Mouse (Mus musculus) hindbrain, embryonic 12.5 days (tissue): ENCODE data around the gene Ino80b. TPM values are rescaled to one million over a fixed set of nuclear protein-coding genes. Genes with fewer than 3 reads are reported as not detected.
A peak's percentile ranks its signal among the peaks of the same experiment; 100 is the strongest.

Source experiments
- ATAC-seq: fragments of 200-750 bp; cut with Nextera tagmentation; 2 replicates; pipeline ENCODE4 v1.8.0; 2017; ENCODE audit warnings: moderate TSS enrichment; ENCODE audit not compliant: low FRiP score
- H3K27ac ChIP-seq: fragments of 300-500 bp; sonication (generic); 2 replicates; pipeline ENCODE4 v1.5.1; 2016; ENCODE audit warnings: mild to moderate bottlenecking
- H3K27me3 ChIP-seq: fragments of 300-500 bp; sonication (generic); 2 replicates; pipeline ENCODE4 v1.6.1; 2016; ENCODE audit warnings: mild to moderate bottlenecking
- H3K36me3 ChIP-seq: fragments of 300-500 bp; sonication (generic); 2 replicates; pipeline ENCODE4 v1.6.1; 2016; ENCODE audit warnings: mild to moderate bottlenecking
- H3K4me1 ChIP-seq: fragments of 300-500 bp; sonication (generic); 2 replicates; pipeline ENCODE4 v1.6.1; 2016
- H3K4me2 ChIP-seq: fragments of 300-500 bp; sonication (generic); replicated peaks from 2 replicates; pipeline ENCODE4 v1.6.1; 2016; ENCODE audit warnings: mild to moderate bottlenecking
- H3K4me3 ChIP-seq: fragments of 300-500 bp; sonication (generic); 2 replicates; pipeline ENCODE4 v1.5.1; 2016; ENCODE audit warnings: mild to moderate bottlenecking
- H3K9ac ChIP-seq: fragments of 300-500 bp; sonication (generic); 2 replicates; pipeline ENCODE4 v1.6.1; 2016; ENCODE audit warnings: mild to moderate bottlenecking, moderate library complexity
- H3K9me3 ChIP-seq: fragments of 300-500 bp; sonication (generic); replicated peaks from 2 replicates; pipeline ENCODE4 v1.6.1; 2016; ENCODE audit warnings: mild to moderate bottlenecking
- WGBS: fragments of 180-500 bp; shearing (Covaris S2); methylation state at CpG from one replicate; pipeline ENCODE4 v1.1.7; 2016; 5-methylcytosine and 5-hydroxymethylcytosine counted together
- microRNA counts: library from miRNA; unstranded; fragments of <30 nt; microRNA quantifications from one replicate; lab custom pipeline; 2017
- microRNA-seq: library from miRNA; unstranded; fragments of <30 nt; microRNA quantifications from one replicate; pipeline ENCODE4, GENCODE M21; 2017
- polyA plus RNA-seq: library from polyadenylated mRNA; unstranded; fragments of >200 nt; fragmentation: Nextera tagmentation; extraction: Ambion mirVana; gene quantifications from 2 replicates; pipeline ENCODE4 v1.2.1, GENCODE M21; 2016

Gene Ino80b
- polyA plus RNA-seq, 1 experiment from 2014 or later, result 19.9 TPM

DNA sequence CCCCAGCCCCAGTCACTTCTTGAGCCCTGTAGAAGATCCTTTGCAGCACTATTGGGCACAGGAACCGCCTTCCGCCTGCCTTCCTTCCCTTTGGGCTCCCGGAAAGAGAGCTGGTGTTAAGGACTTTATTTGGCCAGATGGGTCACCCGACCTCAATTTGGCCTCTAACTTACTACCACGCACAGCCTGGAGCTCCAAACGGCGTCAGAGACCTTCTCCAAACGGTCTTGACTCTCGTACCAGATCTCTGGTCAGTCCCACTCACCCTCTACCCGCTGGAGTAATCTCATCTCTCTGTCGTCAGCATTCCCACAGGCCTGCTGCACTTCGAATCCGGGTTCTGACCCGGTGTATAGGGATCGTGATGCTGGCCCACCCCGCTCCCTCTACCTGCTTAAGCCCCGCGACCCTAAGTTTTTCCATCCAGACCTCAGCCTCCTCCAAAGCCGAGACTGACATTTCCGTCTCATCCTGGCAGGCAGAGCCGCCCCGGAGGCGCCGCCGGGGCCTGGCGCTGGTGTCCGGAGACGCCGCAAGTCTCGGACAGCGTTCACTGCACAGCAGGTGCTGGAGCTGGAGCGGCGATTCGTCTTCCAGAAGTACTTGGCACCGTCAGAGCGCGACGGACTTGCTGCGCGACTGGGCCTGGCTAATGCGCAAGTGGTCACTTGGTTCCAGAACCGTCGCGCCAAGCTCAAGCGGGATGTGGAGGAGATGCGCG lies 37.9 kb downstream of the Ino80b start:
- Histone ChIP-seq H3K4me1 (peaks cover 21% of the 10 kb centered on the region), H3K27ac (no peak overlapping the region), H3K4me2 (peak overlapping the region; percentile 40), H3K27me3 (peaks cover 89% of the 10 kb centered on the region), H3K9ac (no peak overlapping the region), H3K4me3 (peak overlapping the region; percentile 18), H3K9me3 (no peaks in the 10 kb centered on the region), H3K36me3 (no peaks in the 10 kb centered on the region)
- WGBS, result 2% methylated on average over 47 of the region's 47 CpGs
- ATAC-seq, result no peak

DNA sequence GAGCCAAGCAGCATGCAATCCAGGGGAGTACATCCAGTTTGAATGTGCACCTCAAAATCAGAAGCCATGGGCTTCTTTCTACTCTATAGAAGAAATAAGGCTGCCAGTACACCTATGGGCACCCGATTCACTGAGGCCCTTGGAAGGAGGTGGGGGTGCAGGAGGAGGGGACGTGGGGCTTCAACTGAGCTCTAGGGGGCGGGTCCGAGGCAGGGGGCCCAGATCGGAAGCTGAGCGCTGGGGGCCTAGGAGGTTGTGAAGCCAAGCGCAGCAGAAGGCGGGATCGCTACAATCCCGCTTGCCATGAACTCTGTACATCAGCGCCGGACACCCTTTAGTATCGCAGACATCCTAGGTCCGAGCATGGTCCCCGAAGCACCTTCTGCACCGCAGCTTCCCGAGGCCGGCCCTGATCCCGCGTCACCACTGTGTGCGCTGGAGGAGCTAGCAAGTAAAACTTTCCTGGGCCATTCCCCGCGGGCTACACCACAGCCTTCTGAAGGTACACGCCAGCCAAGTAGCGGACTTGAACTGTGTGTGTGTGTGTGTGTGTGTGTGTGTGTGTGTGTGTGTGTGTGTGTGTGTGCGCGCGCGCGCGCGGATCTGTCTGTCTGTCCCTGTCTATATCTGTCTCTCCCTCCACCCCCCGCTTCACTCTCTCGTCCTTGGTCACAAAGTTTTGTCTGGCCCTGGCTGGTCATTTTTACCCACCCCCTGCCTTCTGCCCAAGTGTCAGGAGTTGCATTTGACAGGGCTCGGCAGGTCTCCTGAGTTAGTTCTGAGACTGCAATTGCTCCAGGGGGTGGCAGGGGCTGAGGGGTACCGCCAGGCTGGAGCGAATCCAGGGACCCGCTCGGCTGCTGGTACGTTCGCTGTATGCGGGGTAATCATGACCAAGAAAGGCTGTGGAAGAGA lies 38.9 kb downstream of the Ino80b start, which contains the start of gene Lbx2:
Lbx2 (plus strand) TSS at position 247 of the 915 bp plus-strand sequence.
- Histone ChIP-seq H3K36me3 (peaks cover 5% of the 10 kb centered on the region), H3K9me3 (no peaks in the 10 kb centered on the region), H3K27me3 (peaks cover 94% of the 10 kb centered on the region), H3K4me1 (peaks cover 21% of the 10 kb centered on the region), H3K4me2 (peak within 1 kb of the TSS; percentile 40), H3K27ac (no peak within 1 kb of the TSS), H3K4me3 (no peak within 1 kb of the TSS), H3K9ac (no peak within 1 kb of the TSS)
- 3% methylated on average over 42 of the region's 42 CpGs for WGBS
- no peak for ATAC-seq

DNA sequence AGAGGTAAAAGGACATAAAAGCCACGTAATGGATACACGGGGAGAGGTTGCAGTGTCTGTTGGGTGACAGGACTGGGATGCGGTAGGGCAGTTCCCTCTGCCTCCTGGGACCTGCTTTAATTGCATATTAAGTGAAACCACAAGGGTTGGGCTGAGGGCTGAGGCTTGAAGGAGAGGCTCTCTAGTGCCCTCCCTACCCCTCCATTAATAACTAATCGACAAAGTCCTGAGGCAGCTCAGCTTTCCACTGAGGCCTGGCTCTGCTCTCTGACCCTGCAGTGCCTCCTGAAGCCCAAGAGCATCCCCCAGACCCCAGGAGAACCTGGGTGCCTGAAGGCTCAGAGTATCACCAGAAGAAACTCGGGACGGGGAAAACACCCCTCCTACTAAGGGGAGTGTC lies 40.8 kb downstream of the Ino80b start:
- Histone ChIP-seq H3K4me1 (peaks cover 29% of the 10 kb centered on the region), H3K4me3 (no peak overlapping the region), H3K36me3 (peaks cover 22% of the 10 kb centered on the region), H3K9me3 (no peaks in the 10 kb centered on the region), H3K4me2 (no peak overlapping the region), H3K27me3 (peaks cover 78% of the 10 kb centered on the region), H3K27ac (no peak overlapping the region), H3K9ac (no peak overlapping the region)
- WGBS, result 4% methylated on average over 6 of the region's 6 CpGs
- ATAC-seq, result no peak

DNA sequence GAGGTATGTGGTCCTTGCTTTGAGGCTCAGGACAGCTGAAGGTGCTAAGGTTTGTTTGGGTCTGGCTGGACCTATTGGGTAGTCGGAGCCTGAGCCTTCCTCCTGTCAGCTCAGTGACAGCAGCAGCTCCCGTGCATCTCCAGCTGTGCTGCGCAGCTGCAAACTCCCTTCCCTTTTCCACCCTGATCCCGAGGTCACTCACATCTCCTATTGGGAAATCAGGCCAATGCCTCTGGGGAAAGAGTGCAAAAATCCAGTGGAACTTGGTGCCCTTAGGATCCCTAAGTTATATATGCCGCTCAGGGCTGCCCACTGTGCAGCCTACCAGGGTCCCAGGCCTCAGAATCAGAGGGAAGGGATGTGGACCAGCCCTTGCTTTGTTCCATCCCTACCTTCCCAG lies 41.7 kb downstream of the Ino80b start:
- no peak overlapping the region for H3K4me2 ChIP-seq
- 7% methylated on average over 5 of the region's 5 CpGs for WGBS
- ATAC-seq, result no peak
- 0 out of 2 replicates have a peak overlapping the region, but pooled peaks have one; percentile 23 for H3K9ac ChIP-seq
- no peaks in the 10 kb centered on the region for H3K9me3 ChIP-seq
- H3K27ac ChIP-seq, result no peak overlapping the region
- H3K36me3 ChIP-seq, result peaks cover 22% of the 10 kb centered on the region
- H3K4me1 ChIP-seq, result peaks cover 36% of the 10 kb centered on the region
- H3K4me3 ChIP-seq, result no peak overlapping the region
- peaks cover 69% of the 10 kb centered on the region for H3K27me3 ChIP-seq

DNA sequence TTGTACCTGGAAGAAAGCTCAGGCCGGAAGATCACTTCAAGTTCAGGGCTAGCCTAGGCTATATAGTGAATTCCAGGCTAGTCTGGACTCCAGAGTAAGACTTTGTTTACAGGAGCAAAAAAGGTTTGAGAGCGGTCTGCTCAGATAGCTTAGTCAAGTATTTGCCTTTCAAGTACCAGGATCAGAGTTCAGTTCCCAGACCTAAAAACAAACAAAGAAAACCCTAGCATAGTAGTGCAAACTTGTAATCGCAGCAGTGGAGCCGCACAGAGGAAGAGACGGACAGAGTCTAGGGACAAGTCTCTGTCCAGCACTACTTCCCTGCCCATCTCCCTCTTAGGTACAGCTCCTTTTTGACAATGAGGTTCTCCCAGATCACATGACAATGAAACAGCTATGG lies 45.0 kb downstream of the Ino80b start:
- Histone ChIP-seq H3K4me1 (peaks cover 30% of the 10 kb centered on the region), H3K9ac (no peak overlapping the region), H3K4me2 (no peak overlapping the region), H3K36me3 (peaks cover 22% of the 10 kb centered on the region), H3K27ac (no peak overlapping the region), H3K27me3 (peaks cover 56% of the 10 kb centered on the region), H3K4me3 (no peak overlapping the region), H3K9me3 (no peaks in the 10 kb centered on the region)
- WGBS, result 90% methylated on average over 5 of the region's 5 CpGs
- no peak for ATAC-seq

DNA sequence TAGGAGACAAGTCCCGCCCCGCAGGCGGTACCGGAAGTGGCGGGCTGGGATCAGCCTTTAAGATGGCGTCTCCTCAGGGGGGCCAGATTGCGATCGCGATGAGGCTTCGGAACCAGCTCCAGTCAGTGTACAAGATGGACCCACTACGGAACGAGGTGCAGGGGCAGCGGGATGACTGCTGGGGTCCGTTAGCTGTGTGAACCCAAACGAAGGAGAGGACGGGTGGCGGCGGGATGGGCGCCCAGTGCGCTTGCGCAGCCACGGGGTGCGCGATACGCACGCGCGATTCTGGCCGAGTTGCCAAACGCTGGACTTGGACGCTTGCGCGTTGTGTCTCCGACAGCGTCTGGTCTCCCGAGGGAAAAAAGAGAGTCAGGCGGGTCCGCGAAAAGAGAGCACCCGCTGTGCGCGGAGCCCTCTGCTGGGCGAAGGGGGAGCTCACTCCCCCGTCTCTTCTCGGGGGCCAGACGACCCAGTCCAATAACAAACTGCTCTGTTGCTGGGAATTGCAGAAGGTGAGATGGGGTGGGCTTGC lies 46.8 kb downstream of the Ino80b start:
- Histone ChIP-seq H3K9me3 (no peaks in the 10 kb centered on the region), H3K4me3 (peak overlapping the region; percentile 69), H3K9ac (peak overlapping the region; percentile 84), H3K27ac (peak overlapping the region; percentile 84), H3K27me3 (peaks cover 56% of the 10 kb centered on the region), H3K4me1 (peaks cover 21% of the 10 kb centered on the region), H3K36me3 (peaks cover 22% of the 10 kb centered on the region), H3K4me2 (peak overlapping the region; percentile 97)
- WGBS, result under 1% methylated on average over 46 of the region's 46 CpGs
- peak; percentile 93 for ATAC-seq

DNA sequence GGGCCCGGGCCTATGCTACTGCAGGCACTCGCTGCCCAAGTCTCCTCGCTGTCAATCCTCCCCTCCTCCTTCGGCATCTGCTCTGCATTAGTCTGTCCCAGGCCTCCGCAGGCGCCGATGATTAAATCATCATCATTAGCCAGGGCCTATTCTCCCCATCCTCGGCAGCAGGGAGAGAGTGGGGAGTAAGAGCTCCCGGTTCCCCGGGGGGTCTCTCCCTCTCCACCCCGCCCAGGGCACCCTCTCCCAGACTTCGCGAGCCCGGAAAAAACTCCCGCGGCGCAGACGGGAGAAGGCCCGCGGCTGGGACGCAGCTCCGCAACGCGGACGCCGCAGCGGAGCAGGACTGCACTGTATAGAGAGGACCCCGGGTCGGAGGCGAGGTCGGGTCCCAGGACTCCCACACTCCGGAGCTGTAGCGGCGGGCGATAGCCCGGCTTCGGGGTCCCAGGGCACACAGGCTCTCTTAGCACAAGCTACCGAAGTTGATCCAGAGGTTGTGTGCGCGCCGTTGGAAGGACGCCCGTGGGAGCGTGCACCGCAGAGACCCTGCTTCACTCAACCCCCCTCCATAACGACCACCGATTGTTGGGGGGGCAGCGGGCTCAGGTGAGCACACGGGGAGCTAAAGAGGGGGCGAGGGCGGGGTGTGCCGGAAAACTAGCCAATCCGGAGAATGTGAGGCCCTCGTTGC lies 47.5 kb downstream of the Ino80b start, which contains the start of gene Pcgf1:
Pcgf1 (plus strand) TSS at position 240 of the 694 bp plus-strand sequence.
- H3K27me3 ChIP-seq, result peaks cover 56% of the 10 kb centered on the region
- peak; percentile 88 for ATAC-seq
- peaks cover 21% of the 10 kb centered on the region for H3K4me1 ChIP-seq
- H3K4me3 ChIP-seq, result peak within 1 kb of the TSS; percentile 69
- peak within 1 kb of the TSS; percentile 84 for H3K27ac ChIP-seq
- WGBS, result under 1% methylated on average over 54 of the region's 54 CpGs
- peak within 1 kb of the TSS; percentile 97 for H3K4me2 ChIP-seq
- peaks cover 22% of the 10 kb centered on the region for H3K36me3 ChIP-seq
- no peaks in the 10 kb centered on the region for H3K9me3 ChIP-seq
- H3K9ac ChIP-seq, result peak within 1 kb of the TSS; percentile 84

DNA sequence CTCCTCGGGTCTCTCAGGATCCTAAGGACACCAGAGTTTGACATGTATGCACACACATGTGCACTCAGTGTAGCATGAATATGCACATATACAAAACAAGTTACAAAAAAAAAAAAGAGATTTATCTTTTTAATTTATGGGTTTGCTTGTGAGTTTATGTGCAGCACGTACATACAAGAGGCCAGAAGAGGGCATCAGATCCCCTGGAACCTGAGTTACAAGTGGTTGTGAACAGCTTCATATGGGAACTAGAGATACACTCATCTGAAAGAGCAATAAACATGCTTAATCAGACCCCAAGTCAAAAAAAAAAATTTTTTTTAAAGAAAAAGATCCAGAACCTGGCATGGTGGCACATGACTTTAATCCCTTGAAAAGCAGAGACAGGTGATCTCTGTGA lies 50.3 kb downstream of the Ino80b start:
- Histone ChIP-seq H3K27ac (no peak overlapping the region), H3K4me1 (peaks cover 30% of the 10 kb centered on the region), H3K4me2 (no peak overlapping the region), H3K9ac (no peak overlapping the region), H3K27me3 (peaks cover 72% of the 10 kb centered on the region), H3K9me3 (no peaks in the 10 kb centered on the region), H3K4me3 (no peak overlapping the region), H3K36me3 (0 out of 2 replicates have a peak, but pooled peaks cover 2% of the 10 kb centered on the region)
- 22% methylated on average over 2 of the region's 2 CpGs for WGBS
- no peak for ATAC-seq

MicroRNAs encoded within 50 kb of the gene (microRNA counts, 519-probe panel; counts per million panel counts)
- 470 counts per million, percentile 58 among the panel's probes with 10 or more counts for microRNA mmu-miR-3470a+mmu-miR-3470b (lab: Ali Mortazavi, UCI)

Small RNA genes lying within 50 kb of the gene (microRNA-seq; reads per million reads assigned to microRNA genes)
- not detected for gene Mir3470a

Other genes starting within 250 kb of the Ino80b start
- 10.8 and 10.9 TPM in 2 replicates for gene Sema4f, start 185.7 kb downstream of the Ino80b start, polyA plus RNA-seq
- 0.20 and 1.1 TPM in 2 replicates for gene M1ap, start 178.5 kb downstream of the Ino80b start, polyA plus RNA-seq
- gene Dok1, start 92.0 kb downstream of the Ino80b start, polyA plus RNA-seq, result 8.5 and 10.3 TPM in 2 replicates
- 16.8 and 19.2 TPM in 2 replicates for gene Loxl3, start 91.3 kb downstream of the Ino80b start, polyA plus RNA-seq
- 149 and 158 TPM in 2 replicates for gene Aup1, start 70.9 kb downstream of the Ino80b start, polyA plus RNA-seq
- gene Htra2, start 70.2 kb downstream of the Ino80b start, polyA plus RNA-seq, result 59.9 and 63.4 TPM in 2 replicates
- 0.76 and 1.2 TPM in 2 replicates for gene Dqx1, start 67.6 kb downstream of the Ino80b start, polyA plus RNA-seq
- 4.4 and 6.0 TPM in 2 replicates for gene Tlx2, start 55.1 kb downstream of the Ino80b start, polyA plus RNA-seq
- 39.1 and 39.5 TPM in 2 replicates for gene Pcgf1, start 47.6 kb downstream of the Ino80b start, polyA plus RNA-seq
- gene Lbx2, start 39.1 kb downstream of the Ino80b start, polyA plus RNA-seq, result 0.69 TPM in 1 of 2 replicates, not detected in the other
- gene Ccdc142, start 23.8 kb downstream of the Ino80b start, polyA plus RNA-seq, result 3.3 and 3.9 TPM in 2 replicates
- 3.6 and 5.0 TPM in 2 replicates for gene Gm42688, start 23.8 kb downstream of the Ino80b start, polyA plus RNA-seq
- 110 and 124 TPM in 2 replicates for gene Mrpl53, start 16.4 kb downstream of the Ino80b start, polyA plus RNA-seq
- gene Mogs, start 9.9 kb downstream of the Ino80b start, polyA plus RNA-seq, result 42.6 TPM in 2 replicates
- 206 and 212 TPM in 2 replicates for gene Wbp1, start 3.9 kb downstream of the Ino80b start, polyA plus RNA-seq
- 40.7 and 42.6 TPM in 2 replicates for gene Rtkn, start 10.0 kb upstream of the Ino80b start, polyA plus RNA-seq
- gene Wdr54, start 31.0 kb upstream of the Ino80b start, polyA plus RNA-seq, result 11.2 and 11.5 TPM in 2 replicates
- gene 1700003E16Rik, start 31.0 kb upstream of the Ino80b start, polyA plus RNA-seq, result 4.4 and 5.2 TPM in 2 replicates
- 158 and 168 TPM in 2 replicates for gene Dctn1, start 40.5 kb upstream of the Ino80b start, polyA plus RNA-seq
- gene Slc4a5, start 94.4 kb upstream of the Ino80b start, polyA plus RNA-seq, result 5.0 and 6.1 TPM in 2 replicates
- gene Mthfd2, start 200.5 kb upstream of the Ino80b start, polyA plus RNA-seq, result 29.8 and 30.0 TPM in 2 replicates
- gene Mob1a, start 200.6 kb upstream of the Ino80b start, polyA plus RNA-seq, result 52.5 and 55.4 TPM in 2 replicates
- gene Bola3, start 223.7 kb upstream of the Ino80b start, polyA plus RNA-seq, result 88.5 and 92.1 TPM in 2 replicates